Mouse (Mus musculus): ENCODE measurements around the gene Pxdc1. TPM values are rescaled to one million over a fixed set of nuclear protein-coding genes. Genes with fewer than 3 reads are reported as not detected.

Pxdc1 gene
- total RNA-seq, 2 experiments from 2014 or later: 7.3 to 14.3 TPM

DNA sequence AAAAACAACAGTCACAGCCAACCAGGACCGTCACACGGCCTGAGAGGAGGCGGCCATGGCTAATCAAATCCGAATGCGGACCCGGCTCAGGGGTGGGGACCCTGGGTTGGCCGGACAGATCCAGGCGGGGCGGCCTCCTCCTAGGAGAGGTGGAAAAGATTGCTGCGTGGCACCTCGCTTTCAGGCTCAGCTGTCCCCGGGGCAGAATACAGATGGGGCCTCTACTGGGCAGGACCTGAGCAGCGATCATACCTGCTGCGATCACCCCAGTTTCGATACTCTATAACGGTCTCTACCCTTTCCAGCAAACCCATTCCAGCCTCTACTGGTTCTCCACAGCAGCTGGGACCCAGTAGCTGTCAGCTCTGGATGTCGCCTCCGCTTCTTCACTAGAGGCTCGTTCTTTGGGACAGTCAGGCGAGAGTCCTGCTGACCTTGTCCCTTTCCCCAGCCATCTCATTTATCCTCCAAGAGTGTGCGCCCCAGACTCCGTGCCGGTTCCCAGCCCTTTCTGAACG is 1.8 kb downstream of the Pxdc1 start:
- peak; percentile 58 for DNase-seq

GRCm38 (mm10) chr13:34650953-34651352 is 2.3 kb downstream of the Pxdc1 start:
- peak; percentile 53 for DNase-seq

- no peak for DNase-seq
Measured at GRCm38 (mm10) chr13:34650371-34650770, 2.9 kb downstream of the Pxdc1 start.

DNA sequence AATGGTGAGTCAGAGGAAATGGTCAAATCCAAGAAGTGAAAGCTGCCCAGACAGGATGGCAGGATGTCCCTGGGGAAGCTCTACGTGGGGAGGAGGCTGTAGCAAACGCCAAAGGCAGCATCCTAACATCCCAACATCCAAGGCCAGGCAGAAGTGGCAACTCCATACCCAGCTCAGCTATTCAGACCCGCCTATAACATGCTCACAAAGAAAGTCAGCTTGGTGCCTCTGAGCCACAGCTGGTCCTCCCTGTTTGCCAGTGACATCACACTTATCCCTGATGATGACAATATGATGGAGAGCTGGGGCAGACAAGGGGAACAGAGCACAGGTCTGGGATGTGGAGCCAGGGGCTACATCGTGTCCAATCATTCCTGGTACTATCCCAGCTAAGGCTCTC is 5.5 kb downstream of the Pxdc1 start:
- no peak for DNase-seq

- no peak for DNase-seq
Measured at GRCm38 (mm10) chr13:34647221-34647620, 6.1 kb downstream of the Pxdc1 start.

GRCm38 (mm10) chr13:34646240-34646750 is 7.0 kb downstream of the Pxdc1 start:
- DNase-seq: no peak

DNA sequence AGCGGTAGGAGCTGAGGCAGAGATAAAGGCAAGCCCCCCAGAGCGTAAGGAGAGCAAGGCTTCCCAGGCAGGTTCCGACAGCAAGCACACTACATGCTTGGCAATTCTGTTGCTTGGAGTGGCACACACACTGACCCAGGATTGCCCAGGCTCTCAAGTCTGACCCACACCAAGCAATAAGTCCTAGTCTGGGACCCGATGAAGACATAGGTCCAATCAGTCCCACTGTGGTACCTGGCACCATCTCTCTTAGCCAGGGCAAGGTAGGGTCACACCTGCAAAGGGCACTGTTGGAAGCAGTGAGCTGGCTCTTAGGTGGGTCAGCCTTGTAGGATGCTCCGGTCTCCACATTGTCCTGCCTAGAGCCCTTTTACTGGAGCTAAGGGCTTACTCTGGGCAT is 7.8 kb downstream of the Pxdc1 start:
- no peak for DNase-seq

- no peak for DNase-seq
Measured at GRCm38 (mm10) chr13:34644401-34644800, 8.9 kb downstream of the Pxdc1 start.

GRCm38 (mm10) chr13:34643926-34644325 is 9.4 kb downstream of the Pxdc1 start:
- DNase-seq: no peak

GRCm38 (mm10) chr13:34642941-34643875 is 10.1 kb downstream of the Pxdc1 start:
- peak; percentile 75 for DNase-seq

DNA sequence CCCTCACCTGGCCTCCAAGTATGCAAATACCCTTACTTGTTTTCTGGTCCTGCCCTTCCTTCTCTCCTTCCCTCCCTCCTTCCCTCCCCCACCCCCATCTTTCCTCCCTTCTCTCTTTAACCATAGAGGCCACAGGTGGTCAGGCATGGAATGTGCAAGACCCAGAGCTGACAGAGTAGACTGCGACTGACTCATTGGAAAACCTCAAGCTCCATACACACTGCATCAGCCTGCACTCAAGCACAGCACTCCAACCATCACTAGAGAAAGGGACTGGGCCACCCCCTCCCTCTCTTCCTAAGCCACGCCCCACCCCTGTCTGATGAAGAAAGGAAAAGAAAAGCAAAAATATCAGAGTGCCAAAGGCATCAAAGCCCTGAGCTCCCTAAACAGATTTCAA is 12.2 kb downstream of the Pxdc1 start:
- no peak for DNase-seq

DNA sequence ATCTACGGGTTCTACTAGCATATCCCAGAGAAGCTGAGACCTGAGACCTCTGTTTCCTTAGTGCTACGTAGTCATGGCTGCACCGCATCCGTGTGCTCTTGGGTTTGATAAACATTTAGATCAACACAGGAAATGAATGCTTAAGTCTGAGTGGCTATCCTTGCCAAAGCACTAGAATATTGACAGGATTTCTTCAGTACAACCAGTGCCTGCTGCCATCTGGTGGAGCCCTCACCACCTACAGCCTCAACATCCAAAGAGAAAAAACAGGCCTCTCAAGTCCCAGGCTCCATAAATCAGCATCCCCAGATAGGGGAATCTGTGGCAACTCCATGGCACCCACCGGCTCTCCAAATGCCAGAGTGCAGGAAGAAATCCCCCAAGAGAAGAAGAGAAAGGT is 17.3 kb downstream of the Pxdc1 start:
- peak; percentile 64 for DNase-seq

GRCm38 (mm10) chr13:34630319-34630718 is 23.0 kb downstream of the Pxdc1 start:
- DNase-seq: no peak

DNA sequence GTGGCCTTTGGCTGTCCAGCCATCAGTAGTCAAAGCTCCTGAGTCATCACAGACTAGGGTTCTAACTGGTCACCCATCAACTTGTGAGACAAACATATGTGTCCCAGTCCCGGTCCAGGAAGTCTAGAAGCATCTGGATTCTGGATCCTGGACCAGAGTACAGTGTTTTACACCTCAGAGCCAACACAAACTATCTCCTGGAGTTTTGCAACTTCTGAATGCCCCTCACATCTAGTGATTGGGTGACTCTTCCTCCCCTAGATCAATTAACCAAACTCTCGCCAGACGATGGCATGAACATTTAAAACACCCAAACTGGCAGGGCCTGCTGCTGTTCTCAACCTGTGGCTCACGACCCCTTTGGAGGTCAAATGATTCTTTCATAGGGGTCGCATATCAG is 23.5 kb downstream of the Pxdc1 start:
- DNase-seq: no peak

- no peak for DNase-seq
Measured at GRCm38 (mm10) chr13:34627446-34627845, 25.8 kb downstream of the Pxdc1 start.

DNA sequence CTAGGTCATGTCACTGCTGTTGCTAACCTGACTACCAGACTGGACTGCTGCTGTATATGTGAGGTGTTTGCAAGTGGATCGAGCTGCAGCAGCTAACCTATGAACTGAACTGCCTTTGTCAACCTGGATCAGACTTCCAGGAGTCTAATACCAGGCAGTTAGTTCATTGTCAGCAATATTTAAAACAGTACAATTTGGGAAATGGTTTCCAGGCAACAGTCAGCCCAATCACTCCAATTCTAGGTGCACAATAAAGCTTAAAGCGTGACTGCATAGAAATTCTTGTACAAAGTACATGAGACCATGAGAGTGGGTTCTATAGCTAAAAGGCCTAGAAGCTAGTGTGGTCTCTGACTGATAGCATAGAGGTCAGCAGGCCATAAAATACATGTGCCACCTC is 28.9 kb downstream of the Pxdc1 start:
- no peak for DNase-seq

DNA sequence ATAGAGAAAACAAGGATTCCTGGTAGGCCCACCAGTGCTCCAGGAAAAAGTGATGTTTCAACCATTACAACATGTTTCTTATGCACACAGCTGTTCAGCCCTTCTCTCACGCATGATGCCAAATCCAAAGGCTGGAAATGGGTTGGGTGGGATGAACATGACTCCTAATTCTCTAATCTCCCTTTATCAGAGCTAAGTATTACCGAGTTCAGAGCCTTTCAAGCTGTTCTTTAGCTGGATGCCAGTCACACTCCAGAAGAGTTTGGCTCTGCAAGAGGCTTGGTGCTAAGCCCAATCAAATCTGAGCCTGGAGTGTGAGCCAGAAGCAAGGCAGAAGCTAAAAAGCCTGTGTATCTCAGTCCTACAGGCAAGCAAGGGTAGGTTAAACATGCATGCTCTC is 40.9 kb downstream of the Pxdc1 start:
- peak; percentile 17 for DNase-seq

DNA sequence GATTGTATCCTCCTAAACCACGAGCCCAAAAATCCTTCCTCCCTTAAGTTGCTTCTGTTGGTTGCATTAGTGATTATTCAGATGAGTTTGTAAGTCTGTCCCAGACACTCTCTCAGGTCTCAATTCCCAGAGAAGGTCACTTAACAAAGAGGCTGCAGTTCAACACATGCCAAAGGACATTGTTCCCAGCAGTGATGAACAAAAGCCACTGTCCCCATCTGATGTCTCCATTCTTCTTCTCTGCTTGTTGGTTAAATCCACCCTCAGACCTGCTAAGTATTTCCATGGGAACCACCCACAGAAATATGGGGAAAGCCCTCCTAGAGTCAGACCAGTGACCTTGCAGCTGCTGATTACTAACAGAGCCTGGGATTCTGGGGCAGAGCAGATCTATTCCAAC is 43.6 kb downstream of the Pxdc1 start:
- DNase-seq: no peak

DNA sequence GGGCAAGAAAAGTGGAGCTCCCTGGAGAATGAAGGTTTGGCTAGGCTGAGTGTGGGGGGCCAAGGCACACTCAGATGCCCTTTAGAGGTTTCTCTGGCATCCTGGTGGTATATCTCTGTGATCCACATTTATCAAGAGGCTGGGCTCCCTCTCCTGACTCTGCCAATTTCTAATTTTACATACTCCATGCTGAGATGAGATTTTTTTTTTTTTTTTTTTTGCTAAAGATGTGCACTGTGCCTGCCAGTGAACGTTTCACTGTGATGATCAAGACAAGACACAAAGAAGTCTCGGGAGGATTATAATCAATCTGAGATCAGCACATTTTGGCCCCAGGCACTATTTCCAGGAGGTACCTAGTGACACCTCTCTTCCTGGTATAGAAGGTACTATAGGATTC is 46.2 kb downstream of the Pxdc1 start:
- DNase-seq: no peak

DNA sequence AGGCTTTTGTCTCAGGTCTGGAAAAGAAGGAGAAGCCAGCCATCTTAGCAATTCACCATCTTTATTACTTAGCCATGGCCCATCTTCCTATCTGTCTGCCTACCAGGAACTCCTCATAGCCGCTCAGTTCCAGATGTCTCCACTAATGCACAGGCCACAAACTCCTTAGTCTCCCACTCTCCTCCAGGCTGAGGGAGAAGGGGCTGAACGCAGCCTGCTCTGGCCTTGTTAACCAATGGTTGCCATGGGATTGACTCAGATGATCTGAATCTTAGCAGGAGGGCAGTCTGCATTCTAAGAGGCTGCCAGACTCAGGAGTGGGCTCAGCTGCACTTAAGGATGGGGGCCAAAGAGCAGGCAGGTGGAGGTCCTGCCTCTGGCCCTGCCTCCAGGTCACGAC is 47.4 kb downstream of the Pxdc1 start:
- no peak for DNase-seq

DNA sequence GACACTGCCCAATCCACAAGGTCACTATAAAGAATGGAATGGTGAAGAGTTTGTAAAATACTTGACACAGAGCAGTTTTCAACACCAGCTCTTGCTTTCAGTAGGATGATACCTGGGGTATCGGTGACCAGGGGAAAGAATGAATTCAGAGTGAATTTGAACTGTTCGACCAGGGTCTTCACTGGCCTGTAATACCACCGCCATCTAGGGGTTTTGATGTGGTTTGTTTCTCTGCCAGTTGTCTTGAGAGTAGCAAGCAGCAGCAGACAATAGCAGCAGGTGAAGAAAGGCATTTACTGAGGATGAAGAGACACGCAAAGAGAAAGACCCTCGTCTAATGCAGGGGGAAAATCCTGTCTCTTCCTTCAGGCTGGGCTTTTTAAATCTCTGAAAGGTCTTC is 48.1 kb downstream of the Pxdc1 start:
- DNase-seq: no peak

- DNase-seq: no peak
Measured at GRCm38 (mm10) chr13:34604406-34604805, 48.9 kb downstream of the Pxdc1 start.

DNA sequence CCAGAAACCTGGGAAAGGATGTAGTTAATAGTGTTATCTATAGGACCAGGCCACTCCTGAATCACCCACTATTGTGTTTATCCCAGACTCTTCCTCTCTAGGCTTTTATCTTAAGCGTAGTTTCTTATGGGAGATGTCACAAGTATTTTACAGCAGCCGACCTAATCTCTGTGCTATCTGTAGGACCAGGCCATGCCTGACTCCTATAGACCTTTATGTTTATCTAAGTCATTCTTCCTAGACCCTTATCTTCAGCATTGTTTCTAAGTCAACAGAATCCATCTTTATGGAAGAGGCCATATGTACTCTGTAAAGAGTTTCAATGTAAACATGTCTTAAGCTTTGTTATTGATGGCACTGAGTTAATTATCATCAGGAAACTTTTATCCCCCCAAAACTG is 50.5 kb downstream of the Pxdc1 start:
- DNase-seq: no peak

- no peak for DNase-seq
Measured at GRCm38 (mm10) chr13:34596797-34597196, 56.5 kb downstream of the Pxdc1 start.

All from gastrocnemius, postnatal 10 days (tissue).